Mouse (Mus musculus) MEL (cell line): Measurements from ENCODE around the gene Gm6904. TPM values are rescaled to one million over a fixed set of nuclear protein-coding genes. Genes with fewer than 3 reads are reported as not detected.

Experiments
- DNase-seq: peaks from one replicate; pipeline ENCODE4 v3.0.0; 2011; ENCODE audit warnings: low read depth, low spot score
- H3K27ac ChIP-seq: 2 replicates; pipeline ENCODE4 v1.5.1; 2012; ENCODE audit warnings: low read depth, mild to moderate bottlenecking, control low read depth, low read length, moderate library complexity; ENCODE audit not compliant: control insufficient read depth
- H3K27me3 ChIP-seq, 2 experiments: fragments of 150-350 bp in 1 of 2; sonication (generic) in 1 of 2; 2 replicates each; pipeline ENCODE4 v1.6.1; 2012; ENCODE audit warnings: low read length in 2 of 2, mild to moderate bottlenecking in 2 of 2, improper control_type of control experiment in 1 of 2, moderate library complexity in 1 of 2; ENCODE audit not compliant: insufficient read depth in 2 of 2, control insufficient read depth in 1 of 2
- H3K36me3 ChIP-seq, 2 experiments: 2 replicates each; pipeline ENCODE4 v1.6.1; 2012 to 2014; ENCODE audit warnings: low read length in 2 of 2, improper control_type of control experiment in 1 of 2, inconsistent platforms in 1 of 2, mild to moderate bottlenecking in 1 of 2; ENCODE audit not compliant: insufficient read depth in 2 of 2, control insufficient read depth in 1 of 2
- H3K4me1 ChIP-seq, 2 experiments: fragments of 150-350 bp in 1 of 2; sonication (generic) in 1 of 2; 2 replicates each; pipeline ENCODE4 v1.6.1; 2012; ENCODE audit warnings: low read length in 2 of 2, improper control_type of control experiment in 1 of 2, mild to moderate bottlenecking in 1 of 2; ENCODE audit not compliant: insufficient read depth in 2 of 2, control insufficient read depth in 1 of 2
- H3K4me3 ChIP-seq, 2 experiments: fragments of 150-350 bp in 1 of 2; sonication (generic) in 1 of 2; 2 replicates each; pipeline ENCODE4 v1.5.1; 2012; ENCODE audit warnings: low read depth in 2 of 2, low read length in 2 of 2, mild to moderate bottlenecking in 2 of 2, moderate library complexity in 2 of 2, control low read depth in 1 of 2, improper control_type of control experiment in 1 of 2; ENCODE audit not compliant: control insufficient read depth in 1 of 2, insufficient read depth in 1 of 2
- H3K79me2 ChIP-seq: 2 replicates; pipeline ENCODE4 v1.6.1; 2012; ENCODE audit warnings: mild to moderate bottlenecking, low read length, moderate library complexity; ENCODE audit not compliant: control insufficient read depth, poor library complexity, insufficient read depth
- H3K9ac ChIP-seq: 2 replicates; pipeline ENCODE4 v1.6.1; 2012; ENCODE audit warnings: low read depth, mild to moderate bottlenecking, control low read depth, low read length, moderate library complexity; ENCODE audit not compliant: control insufficient read depth, poor library complexity, severe bottlenecking
- H3K9me3 ChIP-seq: fragments of 150-350 bp; sonication (generic); replicated peaks from 2 replicates; pipeline ENCODE4 v1.6.1; 2012; ENCODE audit warnings: mild to moderate bottlenecking, low read length, improper control_type of control experiment, moderate library complexity; ENCODE audit not compliant: insufficient read depth
- BHLHE40 ChIP-seq: IDR thresholded peaks from 2 replicates; pipeline ENCODE4 v1.6.1; 2012; ENCODE audit warnings: low read depth, mild to moderate bottlenecking, inconsistent platforms, low read length, improper control_type of control experiment, borderline replicate concordance
- CHD1 ChIP-seq: IDR thresholded peaks from 2 replicates; pipeline ENCODE4 v1.6.1; 2012; ENCODE audit warnings: low read depth, mild to moderate bottlenecking, inconsistent platforms, low read length, improper control_type of control experiment
- CHD2 ChIP-seq: IDR thresholded peaks from 2 replicates; pipeline ENCODE4 v1.6.1; 2011; ENCODE audit warnings: low read length, improper control_type of control experiment
- CTCF ChIP-seq, 3 experiments: IDR thresholded peaks in 2 of 3; conservative IDR thresholded peaks in 1 of 3; 2 replicates each; pipeline ENCODE4 v1.5.1; 2011 to 2012; ENCODE audit warnings: low read length in 3 of 3, low read depth in 2 of 3, mild to moderate bottlenecking in 2 of 3, improper control_type of control experiment in 1 of 3, inconsistent platforms in 1 of 3, mixed read lengths in 1 of 3, moderate library complexity in 1 of 3; ENCODE audit not compliant: control insufficient read depth in 1 of 3, insufficient read depth in 1 of 3, poor library complexity in 1 of 3, severe bottlenecking in 1 of 3
- ELF1 ChIP-seq: IDR thresholded peaks from 2 replicates; pipeline ENCODE4 v1.6.1; 2014; ENCODE audit warnings: low read depth, mild to moderate bottlenecking, inconsistent platforms, low read length, improper control_type of control experiment, moderate library complexity
- EP300 ChIP-seq, 2 experiments: IDR thresholded peaks; 2 replicates each; pipeline ENCODE4 v1.6.1; 2011; ENCODE audit warnings: improper control_type of control experiment in 2 of 2, low read length in 2 of 2, low read depth in 1 of 2, mild to moderate bottlenecking in 1 of 2
- GABPA ChIP-seq: IDR thresholded peaks from 2 replicates; pipeline ENCODE4 v1.6.1; 2012; ENCODE audit warnings: low read depth, mild to moderate bottlenecking, inconsistent platforms, low read length, improper control_type of control experiment, moderate library complexity
- GATA1 ChIP-seq: IDR thresholded peaks from 2 replicates; pipeline ENCODE4 v1.6.1; 2011; ENCODE audit warnings: low read depth, low read length, improper control_type of control experiment
- HCFC1 ChIP-seq: IDR thresholded peaks from 2 replicates; pipeline ENCODE4 v1.6.1; 2012; ENCODE audit warnings: low read depth, mild to moderate bottlenecking, inconsistent platforms, low read length, improper control_type of control experiment, moderate library complexity
- JUND ChIP-seq: IDR thresholded peaks from 2 replicates; pipeline ENCODE4 v1.6.1; 2011; ENCODE audit warnings: low read depth, mild to moderate bottlenecking, improper control_type of control experiment, low read length
- KAT2A ChIP-seq: conservative IDR thresholded peaks from 2 replicates; pipeline ENCODE4 v1.6.1; 2012; ENCODE audit warnings: low read depth, low read length, improper control_type of control experiment, inconsistent platforms
- MAFK ChIP-seq: IDR thresholded peaks from 2 replicates; pipeline ENCODE4 v1.6.1; 2011; ENCODE audit warnings: low read depth, mild to moderate bottlenecking, low read length, improper control_type of control experiment, borderline replicate concordance
- MAX ChIP-seq: IDR thresholded peaks from 2 replicates; pipeline ENCODE4 v1.6.1; 2011; ENCODE audit warnings: low read length, improper control_type of control experiment
- MAZ ChIP-seq: IDR thresholded peaks from 2 replicates; pipeline ENCODE4 v1.6.1; 2012; ENCODE audit warnings: low read depth, mild to moderate bottlenecking, inconsistent platforms, low read length, improper control_type of control experiment
- MEF2A ChIP-seq: IDR thresholded peaks from 2 replicates; pipeline ENCODE4 v1.6.1; 2014; ENCODE audit warnings: low read depth, mild to moderate bottlenecking, inconsistent platforms, low read length, improper control_type of control experiment; ENCODE audit not compliant: poor library complexity, insufficient replicate concordance, severe bottlenecking; ENCODE audit errors: extremely low read depth
- MXI1 ChIP-seq: IDR thresholded peaks from 2 replicates; pipeline ENCODE4 v1.6.1; 2011; ENCODE audit warnings: mild to moderate bottlenecking, low read depth, low read length, improper control_type of control experiment
- MYB ChIP-seq: IDR thresholded peaks from 2 replicates; pipeline ENCODE4 v1.6.1; 2011; ENCODE audit warnings: mild to moderate bottlenecking, low read depth, low read length, improper control_type of control experiment
- MYC ChIP-seq: IDR thresholded peaks from 2 replicates; pipeline ENCODE4 v1.6.1; 2011; ENCODE audit warnings: low read depth, mild to moderate bottlenecking, low read length, improper control_type of control experiment, moderate library complexity
- NELFE ChIP-seq: IDR thresholded peaks from 2 replicates; pipeline ENCODE4 v1.6.1; 2011; ENCODE audit warnings: low read depth, low read length, improper control_type of control experiment
- NRF1 ChIP-seq: IDR thresholded peaks from 2 replicates; pipeline ENCODE4 v1.6.1; 2014; ENCODE audit warnings: low read depth, mild to moderate bottlenecking, inconsistent platforms, low read length, improper control_type of control experiment, moderate library complexity; ENCODE audit not compliant: poor library complexity, insufficient read depth, severe bottlenecking
- POLR2A ChIP-seq, 2 experiments: IDR thresholded peaks; 2 replicates each; pipeline ENCODE4 v1.6.1; 2011 to 2012; ENCODE audit warnings: low read length in 2 of 2, mild to moderate bottlenecking in 2 of 2, control low read depth in 1 of 2, improper control_type of control experiment in 1 of 2, low read depth in 1 of 2, moderate library complexity in 1 of 2; ENCODE audit not compliant: control insufficient read depth in 1 of 2, insufficient read depth in 1 of 2, poor library complexity in 1 of 2
- POLR2AphosphoS2 ChIP-seq: IDR thresholded peaks from 2 replicates; pipeline ENCODE4 v1.6.1; 2011; ENCODE audit warnings: low read length, improper control_type of control experiment
- POLR2AphosphoS5 ChIP-seq: IDR thresholded peaks from 2 replicates; pipeline ENCODE4 v1.6.1; 2012; ENCODE audit warnings: low read depth, borderline replicate concordance, mild to moderate bottlenecking, inconsistent platforms, low read length, moderate library complexity, mixed read lengths
- RAD21 ChIP-seq: IDR thresholded peaks from 2 replicates; pipeline ENCODE4 v1.6.1; 2011; ENCODE audit warnings: mild to moderate bottlenecking, low read depth, low read length, improper control_type of control experiment
- RCOR1 ChIP-seq: IDR thresholded peaks from 2 replicates; pipeline ENCODE4 v1.6.1; 2012; ENCODE audit warnings: low read depth, mild to moderate bottlenecking, inconsistent platforms, low read length, improper control_type of control experiment
- SIN3A ChIP-seq: IDR thresholded peaks from 2 replicates; pipeline ENCODE4 v1.6.1; 2012; ENCODE audit warnings: low read length, improper control_type of control experiment, inconsistent platforms
- SMC3 ChIP-seq: IDR thresholded peaks from 2 replicates; pipeline ENCODE4 v1.6.1; 2011; ENCODE audit warnings: low read depth, low read length, improper control_type of control experiment
- TBP ChIP-seq: IDR thresholded peaks from 2 replicates; pipeline ENCODE4 v1.8.0; 2011; ENCODE audit warnings: low read depth, low read length, improper control_type of control experiment
- TCF12 ChIP-seq: IDR thresholded peaks from 2 replicates; pipeline ENCODE4 v1.6.1; 2014; ENCODE audit warnings: low read depth, mild to moderate bottlenecking, inconsistent platforms, low read length, improper control_type of control experiment, moderate library complexity
- UBTF ChIP-seq: IDR thresholded peaks from 2 replicates; pipeline ENCODE4 v1.6.1; 2012; ENCODE audit warnings: low read depth, mild to moderate bottlenecking, inconsistent platforms, low read length, improper control_type of control experiment, moderate library complexity, borderline replicate concordance; ENCODE audit not compliant: insufficient read depth
- USF1 ChIP-seq: IDR thresholded peaks from 2 replicates; pipeline ENCODE4 v1.6.1; 2014; ENCODE audit warnings: low read depth, mild to moderate bottlenecking, inconsistent platforms, low read length, improper control_type of control experiment, moderate library complexity
- USF2 ChIP-seq, 2 experiments: IDR thresholded peaks; 2 replicates each; pipeline ENCODE4 v1.6.1; 2011 to 2012; ENCODE audit warnings: improper control_type of control experiment in 2 of 2, low read length in 2 of 2, borderline replicate concordance in 1 of 2, inconsistent platforms in 1 of 2, low read depth in 1 of 2, mild to moderate bottlenecking in 1 of 2; ENCODE audit not compliant: insufficient read depth in 1 of 2
- ZC3H11A ChIP-seq: IDR thresholded peaks from 2 replicates; pipeline ENCODE4 v1.6.1; 2012; ENCODE audit warnings: low read depth, mild to moderate bottlenecking, inconsistent platforms, low read length, improper control_type of control experiment
- ZMIZ1 ChIP-seq: IDR thresholded peaks from 2 replicates; pipeline ENCODE4 v1.6.1; 2012; ENCODE audit warnings: low read depth, mild to moderate bottlenecking, inconsistent platforms, low read length, improper control_type of control experiment, moderate library complexity
- polyA plus RNA-seq, 2 experiments: library from polyadenylated mRNA; stranded (reverse) in 1 of 2; unstranded in 1 of 2; fragments of >175 nt in 1 of 2; fragments of >200 nt in 1 of 2; gene quantifications; 2 replicates each; pipeline versions ENCODE4 v1.2.1 to v1.2.4; 2012; ENCODE audit warnings: low replicate concordance in 2 of 2, low read depth in 1 of 2; ENCODE audit not compliant: insufficient read length in 2 of 2, insufficient read depth in 1 of 2, missing spikeins in 1 of 2
- total RNA-seq: library from RNA; depleted of rRNA; stranded (reverse); fragments of 300-350 nt; gene quantifications from 2 replicates; pipeline ENCODE4 v1.2.3, GENCODE M21; 2012

The Gm6904 gene
- total and polyA plus RNA-seq, 3 experiments: not detected

GRCm38 (mm10) chr14:59200711-59201603 is 59.1 kb downstream of the Gm6904 start, which contains the start of gene Rcbtb1:
Rcbtb1 (plus strand) TSS chr14:59201209.
- Histone ChIP-seq H3K79me2 (peaks cover 3% of the 10 kb centered on the region; the same call in 1 of the 2 replicates), H3K4me3 (peak within 1 kb of the TSS; percentile 73 to 82), H3K4me1 (no peaks in the 10 kb centered on the region), H3K9ac (peak within 1 kb of the TSS; percentile 76), H3K36me3 (peaks cover 0 to 6% of the 10 kb centered on the region in 2 experiments; a peak in 2 of 4 replicates), H3K27me3 (no peaks in the 10 kb centered on the region), H3K27ac (peak within 1 kb of the TSS; percentile 90), H3K9me3 (no peaks in the 10 kb centered on the region)
- DNase-seq: peak; percentile 92
- TF ChIP-seq CTCF (IDR thresholded peaks at IDR 0.05 in 2 of 3, conservative IDR thresholded peaks at IDR 0.05 in 1 of 3; ENCODE audit: control insufficient read depth in 1 of 3, insufficient read depth in 1 of 3, low read depth in 2 of 3, low read length in 3 of 3, poor library complexity in 1 of 3, severe bottlenecking in 1 of 3) (peak in 2 of 3 experiments; percentile 10 to 37; a peak in 3 of 6 replicates), ELF1 (no peak), TBP (peak; percentile 55), BHLHE40 (peak; percentile 83), NRF1 (peak; percentile 60; the same call in 1 of the 2 replicates), MYC (no peak), EP300 (IDR thresholded peaks at IDR 0.05; ENCODE audit: low read depth in 1 of 2, low read length in 2 of 2) (peak in 1 of 2 experiments; percentile 48), MXI1 (peak; percentile 43; the same call in 1 of the 2 replicates), MEF2A (no peak), POLR2A (IDR thresholded peaks at IDR 0.05; ENCODE audit: control insufficient read depth in 1 of 2, insufficient read depth in 1 of 2, low read depth in 1 of 2, low read length in 2 of 2, poor library complexity in 1 of 2) (peak; percentile 80 to 84), POLR2AphosphoS5 (no peak), POLR2AphosphoS2 (no peak), SMC3 (no peak), GATA1 (peak; percentile 53), SIN3A (peak; percentile 60; the same call in 1 of the 2 replicates), NELFE (peak; percentile 62; the same call in 1 of the 2 replicates), USF1 (peak; percentile 100), MYB (no peak), MAZ (0 out of 2 replicates have a peak, but pooled peaks have one; percentile 16), CHD1 (no peak), TCF12 (peak; percentile 41; the same call in 1 of the 2 replicates), RCOR1 (0 out of 2 replicates have a peak, but pooled peaks have one; percentile 16), RAD21 (no peak), MAFK (no peak), JUND (no peak), HCFC1 (peak; percentile 55; the same call in 1 of the 2 replicates), KAT2A (no peak), USF2 (IDR thresholded peaks at IDR 0.05; ENCODE audit: borderline replicate concordance in 1 of 2, insufficient read depth in 1 of 2, low read depth in 1 of 2, low read length in 2 of 2) (peak; percentile 93 to 99), CHD2 (no peak), UBTF (no peak), MAX (peak; percentile 94), ZMIZ1 (no peak), GABPA (no peak), ZC3H11A (no peak)
